Mouse (Mus musculus) neural tube, embryonic 14.5 days (tissue): ENCODE data around the gene Mrpl44. TPM values are rescaled to one million over a fixed set of nuclear protein-coding genes. Genes with fewer than 3 reads are reported as not detected.

Source experiments
- ATAC-seq: fragments of 200-750 bp; cut with Nextera tagmentation; 2 replicates; pipeline ENCODE4 v1.8.0; 2017; ENCODE audit warnings: low read depth, mild to moderate bottlenecking, moderate TSS enrichment, moderate library complexity
- H3K27ac ChIP-seq: fragments of 300-500 bp; sonication (generic); 2 replicates; pipeline ENCODE4 v1.5.1; 2014; ENCODE audit warnings: low read depth, mild to moderate bottlenecking, control low read depth, low read length, moderate library complexity, mixed read lengths
- H3K27me3 ChIP-seq: fragments of 300-500 bp; sonication (generic); 2 replicates; pipeline ENCODE4 v1.6.1; 2014; ENCODE audit warnings: low read length; ENCODE audit not compliant: control insufficient read depth, insufficient read depth
- H3K36me3 ChIP-seq: fragments of 300-500 bp; sonication (generic); 2 replicates; pipeline ENCODE4 v1.6.1; 2014; ENCODE audit warnings: low read length, mixed read lengths; ENCODE audit not compliant: control insufficient read depth, insufficient read depth
- H3K4me1 ChIP-seq: fragments of 300-500 bp; sonication (generic); 2 replicates; pipeline ENCODE4 v1.6.1; 2014; ENCODE audit warnings: low read length; ENCODE audit not compliant: control insufficient read depth, insufficient read depth
- H3K4me2 ChIP-seq: fragments of 300-500 bp; sonication (generic); 2 replicates; pipeline ENCODE4 v1.6.1; 2014; ENCODE audit warnings: mild to moderate bottlenecking, low read depth, low read length, control low read depth
- H3K4me3 ChIP-seq: fragments of 300-500 bp; sonication (generic); 2 replicates; pipeline ENCODE4 v1.5.1; 2014; ENCODE audit warnings: low read depth, low read length, control low read depth, mixed read lengths
- H3K9ac ChIP-seq: fragments of 300-500 bp; sonication (generic); replicated peaks from 2 replicates; pipeline ENCODE4 v1.6.1; 2014; ENCODE audit warnings: low read depth, mild to moderate bottlenecking, control low read depth, low read length, mixed read lengths
- H3K9me3 ChIP-seq: fragments of 300-500 bp; sonication (generic); 2 replicates; pipeline ENCODE4 v1.6.1; 2016; ENCODE audit warnings: low read length; ENCODE audit not compliant: control insufficient read depth
- WGBS: fragments of 180-500 bp; shearing (Covaris S2); extraction: QIAGEN DNeasy Blood & Tissue Kit; methylation state at CpG from one replicate; pipeline ENCODE4 v1.1.7; 2014; 5-methylcytosine and 5-hydroxymethylcytosine counted together
- polyA plus RNA-seq: library from polyadenylated mRNA; unstranded; fragments of >200 nt; fragmentation: Nextera tagmentation; extraction: Ambion mirVana; gene quantifications from 2 replicates; pipeline ENCODE4 v1.2.1, GENCODE M21; 2014

Gene Mrpl44
- polyA plus RNA-seq, 1 experiment from 2014 or later, result 36.5 TPM

GRCm38 (mm10) chr1:79815446-79815845 is 39.6 kb downstream of the Mrpl44 start:
- Histone ChIP-seq H3K27ac (no peak overlapping the region), H3K9me3 (no peaks in the 10 kb centered on the region), H3K9ac (no peak overlapping the region), H3K36me3 (no peaks in the 10 kb centered on the region), H3K4me3 (no peak overlapping the region), H3K27me3 (no peaks in the 10 kb centered on the region), H3K4me2 (no peak overlapping the region), H3K4me1 (no peaks in the 10 kb centered on the region)
- 91% methylated on average over 3 of the region's 3 CpGs for WGBS
- ATAC-seq, result no peak

GRCm38 (mm10) chr1:79819296-79819879 is 43.6 kb downstream of the Mrpl44 start:
- H3K36me3 ChIP-seq, result no peaks in the 10 kb centered on the region
- H3K4me3 ChIP-seq, result no peak overlapping the region
- no peak overlapping the region for H3K4me2 ChIP-seq
- no peaks in the 10 kb centered on the region for H3K9me3 ChIP-seq
- ATAC-seq, result no peak
- no peak overlapping the region for H3K27ac ChIP-seq
- WGBS, result 90% methylated on average over 11 of the region's 11 CpGs
- H3K9ac ChIP-seq, result no peak overlapping the region
- no peaks in the 10 kb centered on the region for H3K27me3 ChIP-seq
- H3K4me1 ChIP-seq, result no peaks in the 10 kb centered on the region

- no peak overlapping the region for H3K4me3 ChIP-seq
- H3K36me3 ChIP-seq, result no peaks in the 10 kb centered on the region
- H3K4me2 ChIP-seq, result no peak overlapping the region
- H3K4me1 ChIP-seq, result no peaks in the 10 kb centered on the region
- H3K27ac ChIP-seq, result no peak overlapping the region
- ATAC-seq, result no peak
- 78% methylated on average over 13 of the region's 13 CpGs for WGBS
- no peak overlapping the region for H3K9ac ChIP-seq
- no peaks in the 10 kb centered on the region for H3K9me3 ChIP-seq
- H3K27me3 ChIP-seq, result no peaks in the 10 kb centered on the region
These were observed 47.1 kb downstream of the Mrpl44 start for GRCm38 (mm10) chr1:79822806-79823525.

- WGBS, result 60% methylated on average over 14 of the region's 14 CpGs
- H3K4me3 ChIP-seq, result no peak overlapping the region
- no peaks in the 10 kb centered on the region for H3K9me3 ChIP-seq
- H3K27me3 ChIP-seq, result no peaks in the 10 kb centered on the region
- no peaks in the 10 kb centered on the region for H3K4me1 ChIP-seq
- no peaks in the 10 kb centered on the region for H3K36me3 ChIP-seq
- H3K9ac ChIP-seq, result no peak overlapping the region
- H3K27ac ChIP-seq, result 0 out of 2 replicates have a peak overlapping the region, but pooled peaks have one; percentile 23
- no peak for ATAC-seq
- no peak overlapping the region for H3K4me2 ChIP-seq
These were observed 48.3 kb downstream of the Mrpl44 start for GRCm38 (mm10) chr1:79823951-79824633.

Other genes with a start within 250 kb of the Mrpl44 start
- 0.29 TPM in 1 of 2 replicates, not detected in the other for gene Ap1s3, start 104.0 kb upstream of the Mrpl44 start, polyA plus RNA-seq
- gene Wdfy1, start 125 bp downstream of the Mrpl44 start, polyA plus RNA-seq, result 109 and 112 TPM in 2 replicates
- 342 and 406 TPM in 2 replicates for gene Serpine2, start 85.2 kb downstream of the Mrpl44 start, polyA plus RNA-seq